Comparison of ENCODE assay signal across 25 mouse cellular contexts in genomic region chr4:74020084-74020483, GRCm38 (mm10). TPM values are rescaled to one million over a fixed set of nuclear protein-coding genes. Genes with fewer than 3 reads are reported as not detected.
DNase-seq lines count a peak whose midpoint lies in the region; ATAC-seq and TF ChIP-seq lines count a peak whose summit lies in the region.
"Had no signal": no experiment of that assay in that cellular context is flagged by ENCODE, and none has a peak within 500 bp of the region (broad histone marks: within the 10 kb centered on the region; RNA-seq: fewer than 3 reads in every experiment).

No protein-coding gene starts in this region.

- peak; percentile 38; the same call in 1 of the 2 replicates for ATAC-seq in forebrain, postnatal 0 days
- ATAC-seq in forebrain, embryonic 13.5 days: no peak
- no peak for ATAC-seq in lung, embryonic 14.5 days (ENCODE audit: insufficient read depth)
- ATAC-seq in megakaryocyte progenitor cell, adult 5-6 weeks (replicated peaks; ENCODE audit: poor library complexity): no peak
- ATAC-seq: hindbrain, embryonic 16.5 days; intestine, embryonic 16.5 days; lung, postnatal 0 days; midbrain, embryonic 13.5 days had no signal

- H3K4me3 ChIP-seq in forebrain, postnatal 0 days (ENCODE audit: low read depth, low read length): no peak overlapping the region
- H3K4me3 ChIP-seq in forebrain, embryonic 13.5 days: no peak overlapping the region
- no peak overlapping the region for H3K4me3 ChIP-seq in lung, embryonic 14.5 days (ENCODE audit: low read depth, low read length)
- H3K4me3 ChIP-seq in embryonic fibroblast, embryonic 13.5 days (ENCODE audit: insufficient read depth, low read length): no peak overlapping the region
- H3K4me3 ChIP-seq: heart, embryonic 10.5 days; left cerebral cortex, adult 2 months; megakaryocyte, embryonic 14.5 days; midbrain, embryonic 13.5 days; neural tube, embryonic 12.5 days had no signal

- peak; percentile 25 for DNase-seq in forebrain, postnatal 0 days
- DNase-seq in lung, embryonic 14.5 days: peak; percentile 33
- DNase-seq in lung, postnatal 4 days: no peak
- peak; percentile 22 for DNase-seq in ZHBTc4 (ENCODE audit: low read depth, low spot score)
- DNase-seq: adrenal gland, postnatal 14 days; B cell, adult 2 months; cerebellum, adult 9-10 months; gastrocnemius, postnatal 10 days; liver; thymus, postnatal 36 days had no signal

- no peak overlapping the region for H3K27ac ChIP-seq in forebrain, postnatal 0 days (ENCODE audit: low read depth, low read length)
- no peak overlapping the region for H3K27ac ChIP-seq in forebrain, embryonic 13.5 days
- H3K27ac ChIP-seq in lung, embryonic 14.5 days (ENCODE audit: low read depth): no peak overlapping the region
- H3K27ac ChIP-seq in embryonic fibroblast, embryonic 13.5 days (ENCODE audit: insufficient read depth, low read length): peak overlapping the region; percentile 57; the same call in 1 of the 2 replicates
- H3K27ac ChIP-seq: heart, embryonic 10.5 days; left cerebral cortex, adult 2 months; midbrain, embryonic 13.5 days; neural tube, embryonic 12.5 days had no signal

- WGBS in forebrain, postnatal 0 days: 50% methylated on average over 2 of the region's 2 CpGs
- WGBS in forebrain, embryonic 13.5 days: 76% methylated on average over 2 of the region's 2 CpGs
- 62% methylated on average over 2 of the region's 2 CpGs for WGBS in lung, embryonic 14.5 days

- no peak for TF ChIP-seq CTCF in forebrain, postnatal 0 days (IDR thresholded peaks at IDR 0.05; ENCODE audit: low read depth)
- TF ChIP-seq CTCF in lung, embryonic 14.5 days (IDR thresholded peaks at IDR 0.05; ENCODE audit: low read depth): no peak
- no peak for TF ChIP-seq CTCF in embryonic fibroblast, embryonic 13.5 days (IDR thresholded peaks at IDR 0.05; ENCODE audit: borderline replicate concordance, insufficient read depth, low read length)

- no peak for TF ChIP-seq POLR2A in embryonic fibroblast, embryonic 13.5 days (IDR thresholded peaks at IDR 0.05; ENCODE audit: low read depth, low read length)

- no peaks in the 10 kb centered on the region for H3K36me3 ChIP-seq in forebrain, postnatal 0 days (ENCODE audit: insufficient read depth)
- H3K36me3 ChIP-seq in forebrain, embryonic 13.5 days (ENCODE audit: poor library complexity, severe bottlenecking): no peaks in the 10 kb centered on the region
- H3K36me3 ChIP-seq in lung, embryonic 14.5 days (ENCODE audit: insufficient read depth): no peaks in the 10 kb centered on the region
- H3K36me3 ChIP-seq: heart, embryonic 10.5 days; midbrain, embryonic 13.5 days; neural tube, embryonic 12.5 days had no signal

- no peaks in the 10 kb centered on the region for H3K4me1 ChIP-seq in forebrain, postnatal 0 days (ENCODE audit: insufficient read depth)
- no peaks in the 10 kb centered on the region for H3K4me1 ChIP-seq in forebrain, embryonic 13.5 days
- no peaks in the 10 kb centered on the region for H3K4me1 ChIP-seq in lung, embryonic 14.5 days (ENCODE audit: insufficient read depth)
- H3K4me1 ChIP-seq in embryonic fibroblast, embryonic 13.5 days (ENCODE audit: control insufficient read depth, insufficient read depth, low read length): no peaks in the 10 kb centered on the region
- H3K4me1 ChIP-seq: heart, embryonic 10.5 days; megakaryocyte, embryonic 14.5 days; midbrain, embryonic 13.5 days; neural tube, embryonic 12.5 days had no signal

- H3K4me2 ChIP-seq in forebrain, postnatal 0 days (ENCODE audit: low read depth): no peak overlapping the region
- H3K4me2 ChIP-seq in forebrain, embryonic 13.5 days: no peak overlapping the region
- no peak overlapping the region for H3K4me2 ChIP-seq in lung, embryonic 14.5 days
- H3K4me2 ChIP-seq: midbrain, embryonic 13.5 days; neural tube, embryonic 12.5 days had no signal

- H3K9me3 ChIP-seq in forebrain, postnatal 0 days (ENCODE audit: low read length): no peaks in the 10 kb centered on the region
- no peaks in the 10 kb centered on the region for H3K9me3 ChIP-seq in forebrain, embryonic 13.5 days (replicated peaks)
- H3K9me3 ChIP-seq in lung, embryonic 14.5 days (ENCODE audit: low read depth, low read length): no peaks in the 10 kb centered on the region
- H3K9me3 ChIP-seq: heart, embryonic 10.5 days; megakaryocyte, embryonic 14.5 days; neural tube, embryonic 12.5 days had no signal

- no peaks in the 10 kb centered on the region for H3K27me3 ChIP-seq in forebrain, postnatal 0 days (ENCODE audit: insufficient read depth, low read length)
- no peaks in the 10 kb centered on the region for H3K27me3 ChIP-seq in forebrain, embryonic 13.5 days
- H3K27me3 ChIP-seq in lung, embryonic 14.5 days (ENCODE audit: insufficient read depth, low read length): no peaks in the 10 kb centered on the region
- H3K27me3 ChIP-seq: CH12.LX; megakaryocyte, embryonic 14.5 days; midbrain, embryonic 13.5 days; neural tube, embryonic 12.5 days had no signal

- H3K9ac ChIP-seq in forebrain, postnatal 0 days: no peak overlapping the region
- H3K9ac ChIP-seq in forebrain, embryonic 13.5 days: no peak overlapping the region
- no peak overlapping the region for H3K9ac ChIP-seq in lung, embryonic 14.5 days
- H3K9ac ChIP-seq: midbrain, embryonic 13.5 days; neural tube, embryonic 12.5 days had no signal

RNA-seq across cellular contexts. Expression of gene Frmd3, which starts 6.8 kb away (rescaled TPM):
- total RNA-seq in forebrain, postnatal 0 days (2014; rRNA removed): 28.1 and 32.9 TPM in 2 replicates
- polyA plus RNA-seq in forebrain, postnatal 0 days (2015; fragmentation: Nextera tagmentation; extraction: Ambion mirVana): 20.4 and 29.7 TPM in 2 replicates
- 7.3 and 11.7 TPM in 2 replicates for polyA plus RNA-seq in forebrain, embryonic 13.5 days (2015; fragmentation: Nextera tagmentation; extraction: Ambion mirVana)
- polyA plus RNA-seq in lung, embryonic 14.5 days (2014; fragmentation: Nextera tagmentation; extraction: Ambion mirVana): 0.45 TPM in 2 replicates
- 0.63 and 1.6 TPM in 2 replicates for polyA plus RNA-seq in embryonic fibroblast, embryonic 13.5 days (2011; ENCODE audit: insufficient read length, low read depth, missing spikeins)
- total RNA-seq in megakaryocyte progenitor cell, adult 5-6 weeks (2015): not detected in 2 replicates
- not detected in 2 replicates for total RNA-seq in megakaryocyte progenitor cell, adult 5-6 weeks (2017)
- total RNA-seq: CH12.LX; granulocyte monocyte progenitor cell, adult 5-6 weeks; hematopoietic stem cell, adult 5-6 weeks; MEL had no signal

Comparison
In these comparisons a context has a peak if more than half of its experiments do, and no peak if none do; other contexts are left out.
1. DNase-seq: peak in forebrain, postnatal 0 days (single experiment), lung, embryonic 14.5 days (single experiment) and ZHBTc4 (single experiment); none in lung, postnatal 4 days (0 of 2).